Mouse (Mus musculus) small intestine, adult 2 months (tissue): ENCODE measurements around the gene Tenm3.

Source experiments
- CTCF ChIP-seq: fragments of 200-500 bp; IDR thresholded peaks from 2 replicates; pipeline ENCODE4 v1.5.1; 2012; ENCODE audit warnings: low read depth, mild to moderate bottlenecking, control low read depth, inconsistent platforms, low read length, moderate library complexity, mixed read lengths; ENCODE audit not compliant: insufficient replicate concordance, insufficient read length; ENCODE audit errors: extremely low read depth
- POLR2A ChIP-seq: fragments of 200-500 bp; IDR thresholded peaks from 2 replicates; pipeline ENCODE4 v1.6.1; 2012; ENCODE audit warnings: low read depth, mild to moderate bottlenecking, control low read depth, inconsistent platforms, low read length, moderate library complexity

DNA sequence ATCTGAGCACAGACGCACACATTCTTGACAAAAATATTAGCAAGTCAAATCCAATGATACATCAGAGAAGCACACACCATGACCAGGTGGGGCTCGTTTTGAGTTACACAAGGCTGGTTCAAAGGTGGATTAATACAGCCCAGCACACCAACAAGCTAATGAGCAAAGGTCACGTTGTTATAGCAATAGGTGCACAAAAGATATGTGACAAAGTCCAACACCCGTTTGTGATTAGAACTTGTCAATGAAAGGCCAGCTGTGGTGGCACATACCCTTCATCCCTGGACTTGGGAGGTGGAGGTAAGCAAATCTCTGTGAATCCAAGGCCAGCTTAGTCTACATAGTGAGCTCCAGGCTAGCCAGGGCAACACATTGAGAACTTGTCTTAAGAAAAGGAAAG is 21.7 kb upstream of the Tenm3 start:
- TF ChIP-seq CTCF (no peak), POLR2A (no peak)
